Mouse (Mus musculus): ENCODE data around the gene Nomo1. TPM values are rescaled to one million over a fixed set of nuclear protein-coding genes. Genes with fewer than 3 reads are reported as not detected.

The Nomo1 gene
- polyA plus RNA-seq, 1 experiment from 2014 or later = 36.4 TPM

DNA sequence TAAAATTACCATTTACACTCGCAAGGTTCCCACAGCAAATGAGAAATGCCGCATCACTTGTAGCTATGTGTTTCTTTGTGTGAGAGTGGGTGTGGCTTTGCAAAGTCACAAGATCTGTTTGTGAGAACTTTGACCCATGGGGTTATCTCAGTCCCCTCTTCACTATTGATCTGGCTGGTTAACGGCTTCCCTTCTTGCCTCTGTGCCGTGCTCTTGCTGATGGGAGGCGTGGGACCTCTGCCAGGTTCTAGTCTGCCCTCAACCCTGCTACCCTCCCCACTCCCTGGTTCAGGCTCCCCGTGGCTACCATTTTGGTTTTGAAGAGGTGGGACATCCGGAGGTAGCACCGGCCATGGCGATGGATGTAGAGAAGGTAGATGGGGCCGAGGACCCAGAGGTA is 4.8 kb upstream of the Nomo1 start:
- Histone ChIP-seq H3K27me3 (replicated peaks) (no peaks in the 10 kb centered on the region), H3K36me3 (no peaks in the 10 kb centered on the region), H3K4me2 (replicated peaks) (no peak overlapping the region), H3K9ac (no peak overlapping the region), H3K4me3 (no peak overlapping the region), H3K27ac (no peak overlapping the region), H3K9me3 (no peaks in the 10 kb centered on the region), H3K4me1 (no peaks in the 10 kb centered on the region)
- no peak for ATAC-seq (ENCODE audit: low FRiP score, low read depth)
- WGBS = 93% methylated on average over 10 of the region's 10 CpGs

DNA sequence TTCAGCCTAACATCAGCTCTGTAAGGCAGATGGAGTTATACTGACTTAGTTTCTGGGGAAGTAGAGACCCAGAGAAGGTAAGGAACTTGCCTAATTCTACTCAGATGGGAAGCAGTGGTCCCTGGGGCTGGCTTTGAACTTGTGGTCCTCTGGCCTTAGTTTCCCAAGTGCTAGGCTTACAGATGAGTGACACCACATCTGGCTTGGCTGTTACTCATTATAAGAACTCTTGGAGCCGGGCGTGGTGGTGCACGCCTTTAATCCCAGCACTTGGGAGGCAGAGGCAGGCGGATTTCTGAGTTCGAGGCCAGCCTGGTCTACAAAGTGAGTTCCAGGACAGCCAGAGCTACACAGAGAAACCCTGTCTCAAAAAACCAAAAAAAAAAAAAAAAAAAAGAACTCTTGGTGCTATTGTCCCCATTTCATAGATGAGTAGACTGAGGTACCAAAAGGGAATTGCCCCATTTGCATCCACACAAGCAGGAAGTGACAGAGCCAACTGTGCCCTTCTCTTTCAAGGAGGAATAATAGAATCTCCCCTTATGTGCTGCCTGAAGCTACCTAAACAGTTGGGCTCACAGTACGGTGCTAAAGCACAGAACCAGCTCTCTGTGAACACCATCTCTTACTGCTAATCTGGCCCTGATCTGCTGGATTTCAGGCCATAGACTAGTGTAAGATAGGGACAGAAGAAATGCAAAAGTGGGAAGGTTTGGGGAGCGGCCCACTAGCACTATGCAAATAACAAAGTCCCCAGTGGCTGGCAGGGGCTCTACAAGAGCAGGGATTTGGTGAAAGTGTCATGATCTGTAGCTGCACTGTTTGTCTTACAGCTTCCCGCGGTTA is 4.0 kb upstream of the Nomo1 start:
- Histone ChIP-seq H3K9ac (no peak overlapping the region), H3K4me3 (no peak overlapping the region), H3K9me3 (no peaks in the 10 kb centered on the region), H3K4me2 (replicated peaks) (peak overlapping the region; percentile 33; the same call in 1 of the 2 replicates), H3K27me3 (replicated peaks) (no peaks in the 10 kb centered on the region), H3K36me3 (no peaks in the 10 kb centered on the region), H3K4me1 (peaks cover 5% of the 10 kb centered on the region), H3K27ac (no peak overlapping the region)
- WGBS = 71% methylated on average over 9 of the region's 9 CpGs
- ATAC-seq (ENCODE audit: low FRiP score, low read depth) = no peak

DNA sequence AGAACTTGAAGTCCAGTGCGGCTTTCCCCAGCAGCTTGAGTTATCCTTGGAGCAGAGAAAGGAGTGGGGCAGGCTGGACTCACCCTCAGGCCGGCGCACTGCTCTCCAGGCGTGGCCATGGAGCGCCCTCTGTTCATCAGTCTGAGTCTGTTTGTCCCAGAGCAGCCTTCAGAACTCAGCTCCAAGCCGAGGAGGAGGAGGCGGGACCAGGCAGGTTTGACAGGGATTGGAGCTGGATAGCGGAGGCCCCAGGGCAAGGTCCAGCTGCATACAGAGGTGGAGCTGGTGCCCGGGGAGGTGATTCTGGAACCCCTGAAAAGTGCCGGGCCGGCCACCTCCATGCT is 3.4 kb upstream of the Nomo1 start, which contains the start of gene Abcc6:
Gene Abcc6 (minus strand): TSS at position 158 of the 344 bp plus-strand sequence.
- Histone ChIP-seq H3K4me3 (no peak within 1 kb of the TSS), H3K4me2 (replicated peaks) (peak within 1 kb of the TSS; percentile 33), H3K9me3 (no peaks in the 10 kb centered on the region), H3K27ac (no peak within 1 kb of the TSS), H3K4me1 (peaks cover 10% of the 10 kb centered on the region), H3K36me3 (no peaks in the 10 kb centered on the region), H3K9ac (no peak within 1 kb of the TSS), H3K27me3 (replicated peaks) (no peaks in the 10 kb centered on the region)
- 13% methylated on average over 11 of the region's 11 CpGs for WGBS
- ATAC-seq (ENCODE audit: low FRiP score, low read depth) = no peak

DNA sequence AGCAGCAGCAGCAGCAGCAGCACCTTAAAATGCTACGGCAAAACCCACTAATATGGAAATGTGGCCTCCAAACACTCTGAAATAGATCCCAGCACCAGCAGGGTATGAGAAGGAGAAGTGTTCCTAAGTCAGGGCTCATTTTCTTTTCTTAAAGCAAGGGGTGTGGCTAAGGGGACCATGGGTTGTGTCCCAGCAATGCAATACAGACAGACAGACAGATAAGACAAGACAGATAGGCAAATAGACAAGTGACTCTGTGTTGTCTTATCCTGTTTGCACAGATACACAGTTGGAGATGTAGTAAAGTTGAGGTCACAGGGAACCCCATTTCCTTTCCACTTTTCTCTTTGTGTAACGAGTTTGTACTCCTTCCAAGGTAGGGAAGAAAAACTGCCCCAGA is 2.4 kb upstream of the Nomo1 start:
- no peak for ATAC-seq (ENCODE audit: low FRiP score, low read depth)
- no peak overlapping the region for H3K9ac ChIP-seq
- no peak overlapping the region for H3K4me2 ChIP-seq (replicated peaks)
- no peaks in the 10 kb centered on the region for H3K9me3 ChIP-seq
- peaks cover 10% of the 10 kb centered on the region for H3K4me1 ChIP-seq
- H3K4me3 ChIP-seq = no peak overlapping the region
- WGBS = 79% methylated on average over 2 of the region's 2 CpGs
- H3K36me3 ChIP-seq = no peaks in the 10 kb centered on the region
- H3K27me3 ChIP-seq (replicated peaks) = no peaks in the 10 kb centered on the region
- no peak overlapping the region for H3K27ac ChIP-seq

DNA sequence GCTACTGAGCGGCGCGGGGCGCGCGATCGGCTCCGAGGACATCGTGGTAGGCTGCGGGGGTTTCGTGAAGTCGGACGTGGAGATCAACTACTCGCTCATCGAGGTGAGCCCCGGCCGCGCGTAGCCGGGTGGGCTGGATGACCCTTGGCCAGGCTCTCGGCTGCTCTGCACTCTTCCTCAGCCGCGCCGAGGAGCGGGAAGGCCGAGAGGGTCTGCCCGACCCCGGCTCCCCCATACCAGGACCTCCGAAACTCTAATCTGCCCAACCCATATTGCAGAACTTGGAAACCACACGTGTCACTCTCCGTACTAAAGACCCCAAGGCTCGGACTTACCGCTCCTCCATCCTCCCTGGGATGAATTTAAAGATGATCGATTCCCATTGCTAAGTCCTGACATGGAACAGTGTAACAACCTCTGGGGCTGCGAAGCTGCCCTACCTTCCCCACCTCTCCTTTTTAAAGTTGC is 406 bp downstream of the Nomo1 start:
- H3K4me3 ChIP-seq = peak overlapping the region; percentile 87
- no peak overlapping the region for H3K27ac ChIP-seq
- peak overlapping the region; percentile 85 for H3K9ac ChIP-seq
- no peaks in the 10 kb centered on the region for H3K9me3 ChIP-seq
- under 1% methylated on average over 35 of the region's 35 CpGs for WGBS
- peaks cover 13% of the 10 kb centered on the region; the same call in 1 of the 2 replicates for H3K36me3 ChIP-seq
- peak overlapping the region; percentile 90 for H3K4me2 ChIP-seq (replicated peaks)
- peak; percentile 67 for ATAC-seq (ENCODE audit: low FRiP score, low read depth)
- H3K27me3 ChIP-seq (replicated peaks) = no peaks in the 10 kb centered on the region
- peaks cover 10% of the 10 kb centered on the region for H3K4me1 ChIP-seq

DNA sequence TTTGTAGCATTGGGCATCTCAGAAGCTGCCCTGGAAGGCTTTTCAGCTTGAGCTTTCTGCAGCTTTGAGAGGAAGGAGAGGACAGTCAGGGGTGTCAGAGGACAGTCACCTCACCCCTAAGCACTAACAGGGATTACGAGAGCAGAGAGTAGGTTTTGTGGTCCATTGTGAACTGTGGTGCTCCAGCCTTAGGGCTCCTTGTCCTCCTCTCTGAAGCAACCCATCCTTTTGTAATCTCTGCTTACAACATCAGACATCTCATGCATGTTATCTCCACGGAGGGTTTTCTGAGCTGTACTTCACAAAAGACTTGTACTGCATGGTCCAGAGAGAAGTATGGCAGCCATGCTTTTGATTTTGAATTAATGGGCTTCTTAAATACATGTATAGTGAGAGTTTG is 1.5 kb downstream of the Nomo1 start:
- Histone ChIP-seq H3K9me3 (no peaks in the 10 kb centered on the region), H3K27ac (no peak overlapping the region), H3K36me3 (peaks cover 22% of the 10 kb centered on the region; the same call in 1 of the 2 replicates), H3K4me3 (no peak overlapping the region), H3K4me2 (replicated peaks) (peak overlapping the region; percentile 90), H3K4me1 (peaks cover 10% of the 10 kb centered on the region), H3K27me3 (replicated peaks) (no peaks in the 10 kb centered on the region), H3K9ac (no peak overlapping the region)
- ATAC-seq (ENCODE audit: low FRiP score, low read depth) = no peak
- 86% methylated on average over 2 of the region's 2 CpGs for WGBS

DNA sequence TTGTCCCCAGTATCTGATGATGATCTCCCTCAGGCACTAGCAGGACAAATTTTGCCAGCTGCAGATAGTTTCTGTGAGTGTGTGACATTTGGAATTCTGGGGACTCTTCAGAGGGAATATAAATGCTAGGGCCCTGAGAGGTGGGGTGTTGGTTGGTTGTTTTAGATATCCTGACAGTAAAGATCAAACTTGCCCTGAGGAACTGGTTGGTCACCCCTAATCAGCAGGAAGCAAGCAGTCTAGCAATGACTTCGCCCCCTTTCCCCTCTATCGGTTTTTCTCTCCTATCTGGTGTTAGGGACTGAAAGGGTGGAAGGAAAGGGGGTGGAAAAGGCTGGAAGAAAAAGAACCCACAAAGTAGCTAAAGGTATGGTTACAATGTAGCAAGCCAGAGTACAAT is 2.0 kb downstream of the Nomo1 start:
- Histone ChIP-seq H3K4me1 (peaks cover 10% of the 10 kb centered on the region), H3K9ac (0 out of 2 replicates have a peak overlapping the region, but pooled peaks have one; percentile 26), H3K36me3 (peaks cover 22% of the 10 kb centered on the region; the same call in 1 of the 2 replicates), H3K4me3 (no peak overlapping the region), H3K9me3 (no peaks in the 10 kb centered on the region), H3K27me3 (replicated peaks) (no peaks in the 10 kb centered on the region), H3K4me2 (replicated peaks) (no peak overlapping the region), H3K27ac (no peak overlapping the region)
- 84% methylated on average over 2 of the region's 2 CpGs for WGBS
- ATAC-seq (ENCODE audit: low FRiP score, low read depth) = no peak

DNA sequence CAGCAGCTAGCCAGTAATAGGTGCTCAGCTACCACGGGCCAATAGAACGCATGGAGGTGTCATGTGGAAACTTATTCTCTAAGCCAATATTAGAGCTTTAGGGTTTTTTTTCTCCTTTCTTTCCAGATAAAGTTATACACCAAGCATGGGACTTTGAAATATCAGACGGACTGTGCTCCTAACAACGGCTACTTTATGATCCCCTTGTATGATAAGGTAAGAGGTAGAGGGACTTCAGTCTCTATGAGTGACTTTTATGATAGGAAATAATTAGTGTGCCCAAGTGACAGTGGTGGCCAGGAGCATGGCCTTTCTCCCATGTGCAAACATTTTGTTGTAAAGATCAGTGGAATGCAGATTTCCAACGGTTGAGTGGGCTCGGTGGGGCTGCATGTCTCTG is 3.9 kb downstream of the Nomo1 start:
- Histone ChIP-seq H3K9me3 (no peaks in the 10 kb centered on the region), H3K9ac (no peak overlapping the region), H3K36me3 (peaks cover 39% of the 10 kb centered on the region), H3K27ac (no peak overlapping the region), H3K4me3 (no peak overlapping the region), H3K4me2 (replicated peaks) (no peak overlapping the region), H3K4me1 (peaks cover 10% of the 10 kb centered on the region), H3K27me3 (replicated peaks) (no peaks in the 10 kb centered on the region)
- 95% methylated on average over 6 of the region's 6 CpGs for WGBS
- no peak for ATAC-seq (ENCODE audit: low FRiP score, low read depth)

DNA sequence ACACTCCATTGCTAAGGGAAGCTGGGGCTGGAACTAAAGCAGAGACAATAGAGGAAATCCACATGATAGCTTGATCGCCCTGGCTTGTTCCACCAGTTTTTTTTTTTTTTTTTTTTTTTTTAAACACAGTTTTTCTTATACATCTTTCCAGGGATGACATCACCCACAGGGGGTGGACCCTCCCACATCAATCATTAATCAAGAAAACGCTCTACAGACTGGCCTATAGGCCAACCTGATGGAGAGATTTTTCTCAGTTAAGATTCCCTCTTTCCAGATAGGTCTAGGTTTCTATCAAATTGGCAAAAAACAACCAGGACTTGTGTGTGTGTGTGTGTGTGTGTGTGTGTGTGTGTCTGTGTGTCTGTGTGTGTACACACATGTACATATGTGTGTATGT is 6.4 kb downstream of the Nomo1 start:
- no peak for ATAC-seq (ENCODE audit: low FRiP score, low read depth)
- Histone ChIP-seq H3K27me3 (replicated peaks) (no peaks in the 10 kb centered on the region), H3K4me2 (replicated peaks) (no peak overlapping the region), H3K4me1 (peaks cover 1% of the 10 kb centered on the region), H3K9me3 (no peaks in the 10 kb centered on the region), H3K4me3 (no peak overlapping the region), H3K36me3 (peaks cover 63% of the 10 kb centered on the region), H3K9ac (no peak overlapping the region), H3K27ac (no peak overlapping the region)
- WGBS = 78% methylated on average over 2 of the region's 2 CpGs

DNA sequence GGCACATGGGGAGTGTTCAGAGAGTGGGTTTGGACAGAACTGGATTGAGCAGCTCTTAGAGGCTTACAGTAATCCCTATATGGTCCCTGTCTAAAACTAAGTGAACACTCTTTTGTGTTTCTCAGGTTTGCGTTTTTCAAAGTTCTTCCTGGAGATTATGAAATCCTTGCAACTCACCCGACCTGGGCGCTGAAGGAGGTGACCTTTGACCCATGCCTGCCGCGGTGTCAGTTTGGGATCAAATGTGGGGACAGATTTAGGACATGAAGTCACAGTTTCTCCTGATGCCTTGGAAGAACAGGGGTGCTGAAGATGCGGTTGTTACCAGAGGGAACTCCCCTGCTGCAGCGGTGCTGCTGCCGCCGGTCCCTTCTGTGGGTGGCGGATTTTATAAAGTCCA is 10.6 kb downstream of the Nomo1 start:
- H3K4me1 ChIP-seq = no peaks in the 10 kb centered on the region
- H3K9me3 ChIP-seq = no peaks in the 10 kb centered on the region
- ATAC-seq (ENCODE audit: low FRiP score, low read depth) = no peak
- H3K27ac ChIP-seq = no peak overlapping the region
- H3K4me3 ChIP-seq = no peak overlapping the region
- no peaks in the 10 kb centered on the region for H3K27me3 ChIP-seq (replicated peaks)
- no peak overlapping the region for H3K9ac ChIP-seq
- 94% methylated on average over 10 of the region's 10 CpGs for WGBS
- H3K36me3 ChIP-seq = peaks cover 83% of the 10 kb centered on the region
- no peak overlapping the region for H3K4me2 ChIP-seq (replicated peaks)

DNA sequence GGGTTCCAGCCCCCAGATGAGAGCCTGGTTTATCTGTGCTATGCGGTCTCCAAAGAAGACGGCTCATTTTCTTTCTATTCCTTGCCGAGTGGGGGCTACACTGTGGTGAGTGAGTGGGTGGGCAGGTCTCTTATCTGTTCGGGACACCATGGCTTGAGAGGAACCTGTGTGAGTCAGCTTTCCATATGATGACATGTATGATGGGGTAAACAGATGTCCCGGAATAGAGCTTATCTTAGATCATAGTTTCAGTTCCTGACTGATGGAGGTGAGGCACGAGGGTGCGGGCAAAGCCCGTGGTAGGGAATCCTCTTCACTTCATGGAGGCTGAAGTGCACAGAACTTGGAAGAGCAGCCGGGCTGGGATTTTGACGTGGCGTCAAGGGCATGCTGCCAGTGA is 12.4 kb downstream of the Nomo1 start:
- no peak overlapping the region for H3K4me3 ChIP-seq
- no peak overlapping the region for H3K4me2 ChIP-seq (replicated peaks)
- H3K4me1 ChIP-seq = no peaks in the 10 kb centered on the region
- H3K9me3 ChIP-seq = no peaks in the 10 kb centered on the region
- H3K9ac ChIP-seq = no peak overlapping the region
- ATAC-seq (ENCODE audit: low FRiP score, low read depth) = no peak
- H3K27ac ChIP-seq = no peak overlapping the region
- 95% methylated on average over 11 of the region's 11 CpGs for WGBS
- H3K27me3 ChIP-seq (replicated peaks) = no peaks in the 10 kb centered on the region
- H3K36me3 ChIP-seq = peaks cover 84% of the 10 kb centered on the region

DNA sequence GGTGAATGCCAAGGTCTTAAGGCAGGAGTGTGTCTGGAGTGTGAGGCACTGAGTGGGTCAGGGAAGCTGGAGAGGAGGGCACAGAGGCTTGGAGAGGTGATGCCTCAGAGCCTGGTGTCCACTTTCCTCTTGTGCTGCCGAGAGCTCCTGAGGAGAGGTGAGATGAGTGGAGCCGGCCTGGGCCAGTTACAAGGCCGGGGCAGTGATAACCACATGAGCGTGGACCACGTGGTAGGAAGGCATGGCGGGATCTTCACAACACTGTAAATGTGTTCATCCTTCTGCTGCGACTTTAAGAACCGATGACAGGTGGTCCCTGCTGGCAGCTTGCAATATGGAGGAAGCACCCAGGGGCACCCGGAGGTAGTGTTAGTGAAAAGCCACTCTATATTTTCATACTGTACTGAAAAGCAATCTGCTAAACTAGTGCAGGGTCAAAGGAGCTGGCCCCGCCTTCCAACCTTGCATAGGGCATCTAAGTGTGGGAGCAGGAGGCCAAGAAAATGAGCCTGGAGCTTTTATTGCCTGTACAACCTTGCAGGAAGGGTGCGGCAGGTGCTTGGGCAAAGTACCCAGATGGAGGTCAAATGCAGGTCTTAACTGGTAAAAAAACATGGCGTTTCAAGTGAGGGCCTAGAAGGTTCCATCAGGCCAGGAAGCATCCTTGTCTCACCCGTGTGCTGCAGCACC is 14.5 kb downstream of the Nomo1 start:
- H3K4me3 ChIP-seq = no peak overlapping the region
- H3K36me3 ChIP-seq = peaks cover 77% of the 10 kb centered on the region
- no peak overlapping the region for H3K4me2 ChIP-seq (replicated peaks)
- no peak for ATAC-seq (ENCODE audit: low FRiP score, low read depth)
- no peaks in the 10 kb centered on the region for H3K9me3 ChIP-seq
- no peak overlapping the region for H3K27ac ChIP-seq
- H3K4me1 ChIP-seq = no peaks in the 10 kb centered on the region
- 93% methylated on average over 13 of the region's 13 CpGs for WGBS
- no peak overlapping the region for H3K9ac ChIP-seq
- no peaks in the 10 kb centered on the region for H3K27me3 ChIP-seq (replicated peaks)

All from neural tube, embryonic 12.5 days (tissue).